ENCODE assay signal across 24 mouse cellular contexts in the genomic region with DNA sequence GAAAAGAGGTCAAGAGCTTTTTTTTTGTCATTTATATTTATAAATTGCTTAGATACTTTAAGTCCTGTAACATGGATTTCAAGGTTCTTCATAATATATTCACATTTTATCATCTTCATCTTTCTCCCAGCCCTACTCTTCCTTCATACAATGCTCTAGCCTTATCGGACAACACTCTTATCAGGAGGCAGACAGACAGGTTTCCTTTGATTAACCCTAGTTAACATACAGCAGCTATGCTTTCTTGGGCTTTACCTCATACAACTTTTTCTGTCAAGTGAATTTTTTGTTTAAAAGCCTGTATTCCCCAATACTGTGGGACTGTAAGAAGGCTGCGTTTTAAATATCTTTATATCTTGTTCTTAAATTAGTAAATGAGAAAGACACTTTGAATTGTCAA.
"Had no signal": no experiment of that assay in that cellular context is flagged by ENCODE, and none has a peak within 500 bp of the region (broad histone marks: within the 10 kb centered on the region; RNA-seq: fewer than 3 reads in every experiment).

No protein-coding gene starts in this region.

- H3K36me3 ChIP-seq: limb, embryonic 12.5 days; limb, embryonic 15.5 days; liver, embryonic 13.5 days; liver, embryonic 15.5 days; lung, embryonic 15.5 days; midbrain, embryonic 12.5 days; midbrain, embryonic 13.5 days; midbrain, embryonic 15.5 days; neural tube, embryonic 12.5 days had no signal

- H3K4me3 ChIP-seq: limb, embryonic 10.5 days; limb, embryonic 12.5 days; limb, embryonic 13.5 days; limb, embryonic 15.5 days; liver, embryonic 13.5 days; lung, embryonic 15.5 days; midbrain, embryonic 12.5 days; midbrain, embryonic 13.5 days; midbrain, embryonic 15.5 days; neural tube, embryonic 12.5 days had no signal

- H3K27me3 ChIP-seq: limb, embryonic 12.5 days; limb, embryonic 13.5 days; limb, embryonic 15.5 days; liver, embryonic 13.5 days; liver, embryonic 15.5 days; lung, embryonic 15.5 days; megakaryocyte, embryonic 14.5 days; midbrain, embryonic 12.5 days; midbrain, embryonic 13.5 days; midbrain, embryonic 15.5 days; neural tube, embryonic 12.5 days had no signal

- H3K4me2 ChIP-seq: limb, embryonic 12.5 days; limb, embryonic 13.5 days; limb, embryonic 15.5 days; liver, embryonic 11.5 days; lung, embryonic 14.5 days; lung, embryonic 15.5 days; midbrain, embryonic 11.5 days; midbrain, embryonic 12.5 days; midbrain, embryonic 13.5 days; midbrain, embryonic 15.5 days; neural tube, embryonic 12.5 days had no signal

- H3K9ac ChIP-seq: limb, embryonic 12.5 days; limb, embryonic 13.5 days; limb, embryonic 15.5 days; liver, embryonic 13.5 days; liver, embryonic 14.5 days; liver, embryonic 15.5 days; liver, postnatal 0 days; lung, embryonic 14.5 days; lung, embryonic 15.5 days; midbrain, embryonic 12.5 days; midbrain, embryonic 13.5 days; midbrain, embryonic 15.5 days; neural tube, embryonic 12.5 days had no signal

- H3K27ac ChIP-seq: limb, embryonic 10.5 days; limb, embryonic 12.5 days; limb, embryonic 13.5 days; liver, embryonic 13.5 days; liver, embryonic 14.5 days; lung, embryonic 15.5 days; macrophage; midbrain, embryonic 10.5 days; midbrain, embryonic 12.5 days; midbrain, embryonic 13.5 days; midbrain, embryonic 15.5 days; neural tube, embryonic 12.5 days had no signal

- DNase-seq: left cerebral cortex, postnatal 4 days; liver, embryonic 13.5 days; liver, postnatal 0 days; lung, adult 2 months; lung, embryonic 14.5 days; midbrain, embryonic 14.5 days had no signal

- H3K9me3 ChIP-seq: limb, embryonic 10.5 days; limb, embryonic 12.5 days; limb, embryonic 13.5 days; limb, embryonic 15.5 days; liver, embryonic 13.5 days; liver, embryonic 15.5 days; lung, embryonic 15.5 days; megakaryocyte, embryonic 14.5 days; midbrain, embryonic 10.5 days; midbrain, embryonic 12.5 days; midbrain, embryonic 13.5 days; midbrain, embryonic 15.5 days; neural tube, embryonic 12.5 days had no signal

- ATAC-seq: liver, postnatal 0 days; lung, postnatal 0 days; midbrain, embryonic 13.5 days; midbrain, embryonic 15.5 days; midbrain, embryonic 16.5 days had no signal
